Mouse (Mus musculus) embryo, embryonic 10 days (tissue): ENCODE results near the gene Gm47289.

Experiments used
- DNase-seq: peaks from one replicate; pipeline ENCODE4 v3.0.0-alpha.2; 2015; ENCODE audit warnings: low spot score

The Gm47289 gene

DNA sequence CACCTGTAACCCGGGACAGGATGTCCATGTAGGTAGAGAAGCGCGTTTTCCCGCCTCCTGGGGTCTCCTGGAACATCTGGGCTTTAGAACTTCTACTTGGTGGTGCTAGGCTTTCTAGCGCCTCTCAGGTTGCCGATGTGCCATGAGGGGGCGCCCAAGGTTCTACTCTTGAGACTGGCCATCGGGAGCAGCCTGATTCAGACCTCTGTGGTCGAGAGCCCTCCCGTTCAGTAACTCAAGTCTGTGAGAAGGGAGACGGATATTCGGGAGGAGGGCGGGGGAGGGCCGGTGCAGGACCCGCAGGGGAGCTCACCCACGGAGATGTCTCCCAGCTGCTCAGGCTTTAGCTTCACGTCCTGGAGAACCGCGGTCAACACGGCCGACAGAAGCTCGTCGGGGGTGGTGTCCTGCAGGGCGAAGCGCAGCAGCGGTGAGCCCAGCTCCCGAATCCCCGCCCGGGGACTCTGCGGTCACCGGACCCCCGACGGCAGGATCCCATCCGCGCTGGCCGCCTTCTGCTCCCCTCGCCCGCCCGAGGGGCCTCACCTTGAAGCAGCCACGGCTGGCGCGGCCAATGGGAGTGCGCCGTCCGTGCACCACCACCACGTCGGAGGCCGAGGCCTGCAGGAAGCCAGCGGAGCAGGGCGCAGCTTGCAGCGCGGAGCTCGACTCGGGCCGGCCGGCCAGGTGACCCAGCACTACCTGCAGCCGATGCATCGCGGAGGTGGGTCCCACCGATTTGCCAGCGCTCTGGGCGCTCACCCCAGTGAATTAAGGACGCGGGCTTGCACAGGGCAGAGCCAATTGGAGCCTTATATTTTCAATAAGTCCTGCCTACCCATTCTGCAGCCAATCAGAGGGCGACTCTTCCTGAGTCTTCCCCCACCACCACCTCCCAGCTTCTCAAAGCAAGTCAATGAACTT lies 2.4 kb upstream of the Gm47289 start, which contains the start of gene Acaa1b:
Gene Acaa1b, minus strand, starts transcription at position 816 of the 924 bp plus-strand sequence.
- peak; percentile 90 for DNase-seq

DNA sequence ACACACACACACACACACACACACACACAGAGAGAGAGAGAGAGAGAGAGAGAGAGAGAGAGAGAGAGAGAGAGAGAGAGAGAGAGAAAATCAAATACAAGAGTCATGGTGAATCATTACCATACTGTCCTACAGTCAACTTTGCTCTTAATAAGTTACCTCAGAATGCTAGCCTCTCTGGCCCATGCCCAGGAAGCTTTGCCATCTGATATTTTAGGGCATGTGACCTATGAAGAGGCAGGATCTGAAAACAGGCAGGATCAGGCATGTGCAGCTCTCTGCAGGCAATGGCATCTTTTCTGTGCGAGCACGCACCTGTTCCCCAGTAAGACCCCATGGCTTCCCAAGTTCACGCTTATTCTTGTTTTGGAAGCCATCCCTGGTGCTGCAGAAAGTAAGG lies 1.7 kb downstream of the Gm47289 start:
- DNase-seq: no peak

DNA sequence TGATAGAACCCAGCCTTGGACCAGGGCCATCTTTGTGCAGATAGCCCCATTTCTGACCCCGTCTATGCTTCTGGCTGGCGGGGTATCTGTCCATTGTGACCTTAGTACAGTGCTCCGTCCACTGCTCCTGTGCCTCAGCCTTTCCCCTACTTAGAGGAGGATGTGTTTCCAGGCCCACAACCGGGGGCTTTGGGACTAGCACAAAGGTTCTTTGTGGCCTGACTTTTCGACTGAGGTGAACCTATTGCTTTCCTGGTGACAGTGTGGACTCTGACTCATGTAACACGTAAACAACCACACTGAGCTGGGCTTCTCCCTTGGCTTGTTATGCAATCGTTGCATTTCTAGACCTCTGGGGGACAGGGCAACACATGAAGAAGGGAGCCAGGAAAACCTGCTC lies 5.8 kb downstream of the Gm47289 start:
- no peak for DNase-seq

DNA sequence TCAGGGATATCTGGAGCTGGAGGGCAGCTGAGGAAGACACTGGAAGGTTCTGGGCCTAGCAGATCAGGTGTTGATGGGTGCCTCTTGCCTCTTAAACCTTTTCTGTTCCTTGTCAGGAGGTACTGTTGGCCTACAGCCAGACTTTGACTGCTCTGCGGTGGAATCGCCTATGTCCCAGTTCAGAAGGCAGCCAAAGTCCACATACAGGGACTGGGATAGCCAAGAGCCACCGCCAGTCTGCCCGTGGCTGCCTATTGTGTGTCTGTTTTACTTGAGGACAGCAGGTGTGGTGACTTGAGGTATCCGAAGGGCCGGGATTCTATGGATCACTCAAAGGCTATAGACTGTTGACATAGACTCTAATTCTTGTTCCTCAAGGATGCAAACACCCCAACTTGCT lies 6.6 kb downstream of the Gm47289 start:
- no peak for DNase-seq

DNA sequence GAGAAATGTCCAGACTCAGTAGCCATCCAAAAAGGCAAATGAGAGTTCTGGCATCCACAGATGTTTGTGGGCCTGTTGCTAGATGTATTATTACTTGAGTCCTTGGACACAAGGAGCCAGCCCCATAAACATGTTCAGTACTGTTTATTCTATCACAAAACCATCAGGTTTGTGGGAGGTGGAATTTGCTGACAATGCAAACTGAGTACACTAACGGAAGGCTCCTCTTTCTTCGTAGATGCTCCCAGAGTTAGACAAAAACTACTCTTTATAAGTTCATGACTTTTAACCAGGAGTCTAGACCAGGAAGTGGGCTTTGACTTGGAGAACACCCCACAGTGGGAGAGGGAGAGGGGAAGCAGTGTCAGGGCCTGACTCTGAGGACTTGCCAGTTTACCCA lies 8.6 kb downstream of the Gm47289 start:
- DNase-seq: no peak

GRCm38 (mm10) chr9:119179292-119179691 lies 20.3 kb downstream of the Gm47289 start:
- no peak for DNase-seq

DNA sequence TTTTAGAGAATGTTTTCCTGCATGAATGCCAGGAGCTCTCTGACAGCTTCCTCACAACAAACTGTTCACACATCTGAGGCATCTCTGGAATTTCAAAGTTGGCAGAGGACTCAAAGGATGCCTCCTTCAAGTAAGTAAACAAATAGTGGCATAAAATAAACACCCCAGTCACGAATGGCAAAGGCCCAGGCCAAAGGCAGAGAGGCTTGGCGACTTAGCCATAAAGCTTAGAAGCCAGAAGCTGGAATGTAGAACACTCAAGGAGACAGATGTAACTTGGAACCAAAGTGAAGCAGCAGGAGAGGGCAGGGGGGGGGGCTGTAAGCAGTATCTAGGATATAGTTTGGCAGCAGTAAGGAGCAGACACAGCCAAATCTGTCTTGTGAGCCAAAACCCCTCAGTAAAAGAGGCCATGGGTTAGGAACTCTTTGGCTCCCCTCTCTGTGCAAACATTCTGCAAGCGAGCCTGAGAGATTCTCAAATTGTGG lies 22.3 kb downstream of the Gm47289 start:
- DNase-seq: no peak

DNA sequence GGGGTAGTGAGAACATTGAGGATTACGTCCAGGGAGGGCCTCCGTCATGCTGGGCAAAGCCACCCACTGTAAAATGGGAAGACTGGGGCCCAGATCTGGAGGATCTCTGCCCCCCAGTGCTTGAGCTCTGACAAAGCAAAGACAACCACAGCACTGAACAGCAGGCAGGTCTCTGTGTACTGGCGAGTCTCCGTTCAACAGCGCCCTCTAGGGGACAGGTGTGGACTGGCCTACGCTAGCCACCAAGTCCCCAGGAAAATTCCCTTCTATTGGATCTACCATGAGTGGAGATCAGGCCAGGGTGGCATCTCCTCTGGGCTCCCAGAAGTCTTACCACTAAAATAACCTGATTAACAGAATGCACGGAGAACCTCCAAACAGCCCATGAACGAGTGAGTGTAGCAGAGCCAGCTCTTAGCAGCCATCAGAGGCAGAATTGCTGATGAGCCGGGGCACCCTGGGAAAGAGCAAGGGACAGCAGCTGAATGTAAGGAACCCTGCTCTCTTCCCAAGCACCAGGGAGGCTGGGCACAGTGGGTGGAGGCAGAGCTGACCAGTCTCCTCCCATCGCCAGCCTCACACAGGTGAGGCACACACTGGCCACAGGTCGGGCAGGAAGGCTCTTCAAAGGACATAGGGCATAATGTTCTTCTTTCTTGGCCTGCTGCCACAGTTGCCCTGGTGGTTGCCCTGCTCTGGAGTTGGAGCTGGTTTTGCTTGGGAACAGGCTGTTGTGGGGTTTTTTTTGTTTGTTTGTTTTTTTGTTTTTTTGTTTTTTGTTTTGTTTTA lies 33.4 kb downstream of the Gm47289 start:
- peak; percentile 72 for DNase-seq

DNA sequence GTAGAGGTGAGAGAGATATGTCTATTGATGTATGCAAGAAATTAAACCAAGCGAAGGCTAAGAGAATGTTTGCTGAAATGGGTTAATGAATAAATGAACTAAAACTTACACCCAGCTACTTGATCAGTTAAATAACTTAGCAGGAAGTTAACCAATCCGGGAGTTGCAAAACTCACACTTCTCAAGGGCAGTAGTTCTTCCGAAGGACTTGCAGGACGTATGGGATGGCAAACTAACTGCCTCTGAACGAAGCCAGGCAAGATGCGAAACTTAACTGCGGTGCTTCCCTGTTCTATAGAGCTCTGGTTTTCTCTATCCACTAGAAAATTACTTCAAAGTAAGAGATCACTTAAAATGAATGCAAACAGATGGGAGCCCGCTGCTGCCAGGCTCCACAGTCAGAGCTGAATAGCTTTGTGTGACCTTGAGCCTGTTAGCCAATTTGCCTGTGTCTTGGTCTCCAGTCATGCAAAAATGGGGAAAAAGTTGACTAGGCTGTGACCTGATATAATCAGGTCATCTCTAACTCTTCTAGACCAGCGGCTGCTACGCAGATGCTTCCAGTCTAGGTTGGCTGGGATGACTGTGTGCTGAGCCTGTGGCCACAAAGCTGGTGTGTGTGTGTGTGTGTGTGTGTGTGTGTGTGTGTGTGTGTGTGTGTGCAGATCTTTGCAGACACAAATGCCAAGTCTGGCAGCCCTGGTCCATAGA lies 40.3 kb downstream of the Gm47289 start:
- DNase-seq: no peak

DNA sequence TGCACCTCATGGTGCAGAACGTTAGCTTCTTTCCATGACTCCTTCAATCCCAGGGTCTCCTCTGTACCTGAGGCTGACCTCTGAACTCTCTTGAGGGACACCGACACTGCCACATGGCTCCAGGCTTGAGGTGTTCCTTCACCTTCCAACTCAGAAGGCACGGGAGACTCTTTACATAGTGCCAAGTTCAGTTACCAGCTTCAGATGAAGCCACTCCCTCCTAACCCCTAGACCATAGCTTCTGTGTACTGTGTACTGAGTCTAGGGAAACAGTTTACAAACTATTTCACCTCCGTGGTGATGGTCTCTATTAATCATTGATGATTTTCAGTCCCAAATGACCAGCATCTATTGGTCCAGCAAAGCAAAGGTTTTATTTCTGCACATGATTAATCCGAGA lies 42.7 kb downstream of the Gm47289 start:
- DNase-seq: no peak

- DNase-seq: no peak
Observed at GRCm38 (mm10) chr9:119203617-119204016, 44.7 kb downstream of the Gm47289 start.

DNA sequence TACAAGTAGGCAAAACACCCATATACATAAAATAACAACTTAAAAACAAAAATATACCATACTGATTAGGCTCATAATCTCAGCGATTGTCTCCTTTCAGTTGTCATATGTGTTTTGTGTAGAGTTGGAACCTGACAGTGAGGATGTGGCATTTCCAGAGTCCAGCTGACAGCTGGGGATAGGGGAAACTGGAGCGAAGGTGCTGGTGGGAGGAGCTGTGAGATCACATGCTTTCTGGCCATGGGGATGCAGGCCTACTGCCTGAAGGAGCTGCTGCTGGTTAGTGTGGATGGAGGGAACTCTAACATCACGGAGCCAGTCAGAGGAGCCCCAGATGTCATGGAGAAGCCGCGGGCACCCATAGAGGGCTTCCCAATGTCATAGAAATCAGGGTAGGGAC lies 46.8 kb downstream of the Gm47289 start:
- no peak for DNase-seq

DNA sequence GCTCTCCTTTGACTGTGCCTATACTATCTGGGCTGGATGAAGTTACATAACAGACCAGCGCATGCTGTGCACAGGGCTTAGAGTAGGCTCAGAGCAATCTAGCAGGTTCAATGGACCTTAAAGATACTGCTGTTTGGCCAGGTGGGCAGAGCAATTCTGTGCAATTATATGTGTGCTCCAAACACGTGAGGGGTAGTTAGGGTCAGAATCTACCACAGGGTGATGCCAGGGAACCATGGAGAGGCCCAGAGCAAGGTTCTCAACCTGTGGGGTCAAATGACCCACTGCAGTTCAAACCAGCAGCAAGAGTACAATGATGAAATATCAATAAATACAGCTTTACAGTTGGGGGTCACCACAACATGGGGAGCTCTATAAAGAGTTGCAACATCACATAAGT lies 47.7 kb downstream of the Gm47289 start:
- DNase-seq: no peak

- no peak for DNase-seq
Observed at GRCm38 (mm10) chr9:119207113-119207512, 48.2 kb downstream of the Gm47289 start.

- DNase-seq: no peak
Observed at GRCm38 (mm10) chr9:119208998-119209397, 50.0 kb downstream of the Gm47289 start, which contains the start of gene Slc22a13. TSS of gene Slc22a13 (minus strand) at chr9:119209098.
